Mouse (Mus musculus): ENCODE data around the gene Atxn7l1. TPM values are rescaled to one million over a fixed set of nuclear protein-coding genes. Genes with fewer than 3 reads are reported as not detected.

The Atxn7l1 gene
- total RNA-seq, 4 experiments from 2014 or later, result 20.2 to 22.4 (median 20.7) TPM

GRCm38 (mm10) chr12:33273147-33273546, 125.7 kb downstream of the Atxn7l1 start:
- no peak for DNase-seq (ENCODE audit: low spot score)

- DNase-seq (ENCODE audit: low spot score), result no peak
Measured at GRCm38 (mm10) chr12:33273668-33274067, 126.2 kb downstream of the Atxn7l1 start.

- DNase-seq (ENCODE audit: low spot score), result no peak
Measured at GRCm38 (mm10) chr12:33276028-33276427, 128.5 kb downstream of the Atxn7l1 start.

GRCm38 (mm10) chr12:33277427-33277826, 129.9 kb downstream of the Atxn7l1 start:
- DNase-seq (ENCODE audit: low spot score), result no peak

GRCm38 (mm10) chr12:33279159-33279558, 131.7 kb downstream of the Atxn7l1 start:
- DNase-seq (ENCODE audit: low spot score), result no peak

- peak; percentile 58 for DNase-seq (ENCODE audit: low spot score)
Measured at GRCm38 (mm10) chr12:33280805-33281204, 133.3 kb downstream of the Atxn7l1 start.

GRCm38 (mm10) chr12:33284344-33284936, 136.9 kb downstream of the Atxn7l1 start:
- DNase-seq (ENCODE audit: low spot score), result no peak

GRCm38 (mm10) chr12:33285354-33285753, 137.9 kb downstream of the Atxn7l1 start:
- no peak for DNase-seq (ENCODE audit: low spot score)

- peak; percentile 29 for DNase-seq (ENCODE audit: low spot score)
Measured at GRCm38 (mm10) chr12:33285933-33286649, 138.6 kb downstream of the Atxn7l1 start.

GRCm38 (mm10) chr12:33287686-33288085, 140.2 kb downstream of the Atxn7l1 start:
- DNase-seq (ENCODE audit: low spot score), result no peak

- DNase-seq (ENCODE audit: low spot score), result no peak
Measured at GRCm38 (mm10) chr12:33288746-33289145, 141.3 kb downstream of the Atxn7l1 start.

GRCm38 (mm10) chr12:33302070-33302469, 154.6 kb downstream of the Atxn7l1 start:
- peak; percentile 75 for DNase-seq (ENCODE audit: low spot score)

GRCm38 (mm10) chr12:33302523-33303383, 155.3 kb downstream of the Atxn7l1 start:
- DNase-seq (ENCODE audit: low spot score), result peak; percentile 74

GRCm38 (mm10) chr12:33303384-33303770, 155.9 kb downstream of the Atxn7l1 start:
- no peak for DNase-seq (ENCODE audit: low spot score)

- no peak for DNase-seq (ENCODE audit: low spot score)
Measured at GRCm38 (mm10) chr12:33305106-33305505, 157.6 kb downstream of the Atxn7l1 start.

GRCm38 (mm10) chr12:33306476-33306875, 159.0 kb downstream of the Atxn7l1 start:
- no peak for DNase-seq (ENCODE audit: low spot score)

GRCm38 (mm10) chr12:33308668-33309067, 161.2 kb downstream of the Atxn7l1 start:
- DNase-seq (ENCODE audit: low spot score), result no peak

GRCm38 (mm10) chr12:33313828-33314671, 166.6 kb downstream of the Atxn7l1 start:
- DNase-seq (ENCODE audit: low spot score), result peak; percentile 87

- peak; percentile 56 for DNase-seq (ENCODE audit: low spot score)
Measured at GRCm38 (mm10) chr12:33314924-33315643, 167.6 kb downstream of the Atxn7l1 start.

- no peak for DNase-seq (ENCODE audit: low spot score)
Measured at GRCm38 (mm10) chr12:33315804-33316203, 168.3 kb downstream of the Atxn7l1 start.
